Mouse (Mus musculus) spleen, adult 2 months (tissue): Measurements from ENCODE around the gene Klhdc8a. TPM values are rescaled to one million over a fixed set of nuclear protein-coding genes. Genes with fewer than 3 reads are reported as not detected.

ENCODE experiments used
- DNase-seq, 2 experiments: peaks; one replicate each; pipeline versions ENCODE4 v3.0.0 to v3.0.0-alpha.2; 2012 to 2021; ENCODE audit warnings: low spot score in 2 of 2, low read depth in 1 of 2
- H3K27ac ChIP-seq: fragments of 200-500 bp; 2 replicates; pipeline ENCODE4 v1.5.1; 2012; ENCODE audit warnings: low read length, inconsistent platforms; ENCODE audit not compliant: insufficient read depth
- H3K27me3 ChIP-seq: fragments of 200-500 bp; 2 replicates; pipeline ENCODE4 v1.6.1; 2012; ENCODE audit warnings: mild to moderate bottlenecking, moderate library complexity, low read length, inconsistent platforms; ENCODE audit not compliant: control insufficient read depth, insufficient read depth
- H3K36me3 ChIP-seq: fragments of 200-500 bp; 2 replicates; pipeline ENCODE4 v1.6.1; 2012; ENCODE audit warnings: mild to moderate bottlenecking, low read length, inconsistent platforms; ENCODE audit not compliant: control insufficient read depth, insufficient read depth
- H3K4me1 ChIP-seq: fragments of 200-500 bp; 2 replicates; pipeline ENCODE4 v1.6.1; 2011; ENCODE audit warnings: inconsistent platforms; ENCODE audit not compliant: control insufficient read depth, insufficient read depth, insufficient read length
- H3K4me3 ChIP-seq: fragments of 200-500 bp; 2 replicates; pipeline ENCODE4 v1.5.1; 2011; ENCODE audit warnings: mild to moderate bottlenecking, inconsistent platforms; ENCODE audit not compliant: insufficient read depth, insufficient read length; ENCODE audit errors: extremely low read depth
- CTCF ChIP-seq: fragments of 200-500 bp; IDR thresholded peaks from 2 replicates; pipeline ENCODE4 v1.5.1; 2011; ENCODE audit warnings: mild to moderate bottlenecking, inconsistent platforms; ENCODE audit not compliant: insufficient read depth, insufficient read length, insufficient replicate concordance; ENCODE audit errors: extremely low read depth
- POLR2A ChIP-seq: fragments of 200-500 bp; IDR thresholded peaks from 2 replicates; pipeline ENCODE4 v1.6.1; 2011; ENCODE audit warnings: low read depth, low read length, inconsistent platforms
- WGBS: fragments of 180-500 bp; shearing (Covaris S2); methylation state at CpG from one replicate; pipeline ENCODE4 v1.1.7; 2018; 5-methylcytosine and 5-hydroxymethylcytosine counted together
- polyA plus RNA-seq: library from polyadenylated mRNA; depleted of rRNA; stranded (reverse); fragments of >200 nt; gene quantifications from 2 replicates; pipeline ENCODE4 v1.2.3, GENCODE M21; 2012

The Klhdc8a gene
- polyA plus RNA-seq, 1 experiment: 0.68 TPM

GRCm38 (mm10) chr1:132290921-132291675, 7.3 kb upstream of the Klhdc8a start:
- WGBS: 77% methylated on average over 11 of the region's 11 CpGs
- Histone ChIP-seq H3K4me3 (no peak overlapping the region), H3K27me3 (no peaks in the 10 kb centered on the region), H3K27ac (no peak overlapping the region), H3K36me3 (no peaks in the 10 kb centered on the region), H3K4me1 (peaks cover 14% of the 10 kb centered on the region; the same call in 1 of the 2 replicates)
- DNase-seq: no peak
- TF ChIP-seq CTCF (no peak), POLR2A (no peak)

- no peak for TF ChIP-seq POLR2A
- no peak for TF ChIP-seq CTCF
- Histone ChIP-seq H3K4me3 (no peak overlapping the region), H3K27me3 (no peaks in the 10 kb centered on the region), H3K36me3 (no peaks in the 10 kb centered on the region), H3K27ac (no peak overlapping the region), H3K4me1 (peaks cover 14% of the 10 kb centered on the region; the same call in 1 of the 2 replicates)
- no peak for DNase-seq
- WGBS: 87% methylated on average over 4 of the region's 4 CpGs
These were observed 6.7 kb upstream of the Klhdc8a start for GRCm38 (mm10) chr1:132291706-132292105.

GRCm38 (mm10) chr1:132292318-132293129, 5.9 kb upstream of the Klhdc8a start:
- H3K27ac ChIP-seq: no peak overlapping the region
- 44% methylated on average over 21 of the region's 21 CpGs for WGBS
- H3K4me1 ChIP-seq: peaks cover 14% of the 10 kb centered on the region; the same call in 1 of the 2 replicates
- no peak for TF ChIP-seq CTCF
- TF ChIP-seq POLR2A: no peak
- DNase-seq: no peak
- no peaks in the 10 kb centered on the region for H3K27me3 ChIP-seq
- no peak overlapping the region for H3K4me3 ChIP-seq
- no peaks in the 10 kb centered on the region for H3K36me3 ChIP-seq

- Histone ChIP-seq H3K27me3 (peaks cover 12% of the 10 kb centered on the region), H3K36me3 (no peaks in the 10 kb centered on the region), H3K27ac (no peak overlapping the region), H3K4me3 (no peak overlapping the region), H3K4me1 (peaks cover 16% of the 10 kb centered on the region)
- TF ChIP-seq CTCF (no peak), POLR2A (no peak)
- no peak for DNase-seq
- 87% methylated on average over 7 of the region's 7 CpGs for WGBS
These were observed 2.9 kb upstream of the Klhdc8a start for GRCm38 (mm10) chr1:132295506-132295905.

GRCm38 (mm10) chr1:132296051-132296450, 2.4 kb upstream of the Klhdc8a start:
- no peak overlapping the region for H3K4me3 ChIP-seq
- no peak overlapping the region for H3K27ac ChIP-seq
- peaks cover 12% of the 10 kb centered on the region for H3K27me3 ChIP-seq
- DNase-seq: no peak
- WGBS: 81% methylated on average over 3 of the region's 3 CpGs
- no peaks in the 10 kb centered on the region for H3K36me3 ChIP-seq
- H3K4me1 ChIP-seq: peaks cover 13% of the 10 kb centered on the region
- no peak for TF ChIP-seq POLR2A
- no peak for TF ChIP-seq CTCF

GRCm38 (mm10) chr1:132298801-132299464, 507 bp downstream of the Klhdc8a start:
- H3K27ac ChIP-seq: no peak overlapping the region
- DNase-seq: peak in 1 of 2 experiments; percentile 31
- TF ChIP-seq POLR2A (no peak), CTCF (no peak)
- no peaks in the 10 kb centered on the region for H3K36me3 ChIP-seq
- WGBS: 2% methylated on average over 68 of the region's 71 CpGs
- H3K4me1 ChIP-seq: peaks cover 6% of the 10 kb centered on the region; the same call in 1 of the 2 replicates
- peaks cover 12% of the 10 kb centered on the region for H3K27me3 ChIP-seq
- peak overlapping the region; percentile 34 for H3K4me3 ChIP-seq

- Histone ChIP-seq H3K27ac (no peak overlapping the region), H3K4me3 (no peak overlapping the region), H3K27me3 (peaks cover 12% of the 10 kb centered on the region), H3K4me1 (peaks cover 6% of the 10 kb centered on the region; the same call in 1 of the 2 replicates), H3K36me3 (no peaks in the 10 kb centered on the region)
- WGBS: 82% methylated on average over 5 of the region's 5 CpGs
- TF ChIP-seq POLR2A (no peak), CTCF (no peak)
- DNase-seq: no peak
These were observed 1.3 kb downstream of the Klhdc8a start for GRCm38 (mm10) chr1:132299744-132300143.
